Mouse (Mus musculus) olfactory bulb, adult 2 months (tissue): ENCODE measurements around the gene Pkp4.

Experiments used
- CTCF ChIP-seq: fragments of 200-500 bp; IDR thresholded peaks from 2 replicates; pipeline ENCODE4 v1.5.1; 2012; ENCODE audit warnings: low read depth, mild to moderate bottlenecking, low read length, moderate library complexity; ENCODE audit not compliant: insufficient read depth
- POLR2A ChIP-seq: fragments of 200-500 bp; IDR thresholded peaks from 2 replicates; pipeline ENCODE4 v1.6.1; 2012; ENCODE audit warnings: mild to moderate bottlenecking, low read depth, low read length, moderate library complexity; ENCODE audit not compliant: insufficient read depth

- TF ChIP-seq POLR2A: no peak
- no peak for TF ChIP-seq CTCF
Measured at GRCm38 (mm10) chr2:59338501-59338900, 177.9 kb downstream of the Pkp4 start.
